Mouse (Mus musculus) forebrain, postnatal 0 days (tissue): ENCODE data around the gene Dpf1. TPM values are rescaled to one million over a fixed set of nuclear protein-coding genes. Genes with fewer than 3 reads are reported as not detected.

Source experiments
- ATAC-seq: fragments of 200-750 bp; cut with Nextera tagmentation; 2 replicates; pipeline ENCODE4 v1.8.0; 2017; ENCODE audit warnings: mild to moderate bottlenecking, moderate library complexity
- DNase-seq: peaks from one replicate; pipeline ENCODE4 v3.0.0-alpha.2; 2015
- H3K27ac ChIP-seq: fragments of 300-500 bp; sonication (generic); 2 replicates; pipeline ENCODE4 v1.5.1; 2014; ENCODE audit warnings: low read depth, mild to moderate bottlenecking, antibody characterized with exemption, low read length, moderate library complexity, mixed read lengths
- H3K27me3 ChIP-seq: fragments of 300-500 bp; sonication (generic); 2 replicates; pipeline ENCODE4 v1.6.1; 2014; ENCODE audit warnings: mild to moderate bottlenecking, low read length, mixed read lengths; ENCODE audit not compliant: insufficient read depth
- H3K36me3 ChIP-seq: fragments of 300-500 bp; sonication (generic); 2 replicates; pipeline ENCODE4 v1.6.1; 2014; ENCODE audit warnings: mild to moderate bottlenecking, moderate library complexity; ENCODE audit not compliant: insufficient read depth
- H3K4me1 ChIP-seq: fragments of 300-500 bp; sonication (generic); 2 replicates; pipeline ENCODE4 v1.6.1; 2014; ENCODE audit warnings: antibody characterized with exemption; ENCODE audit not compliant: insufficient read depth
- H3K4me2 ChIP-seq: fragments of 300-500 bp; sonication (generic); 2 replicates; pipeline ENCODE4 v1.6.1; 2014; ENCODE audit warnings: low read depth, mild to moderate bottlenecking, moderate library complexity
- H3K4me3 ChIP-seq: fragments of 300-500 bp; sonication (generic); 2 replicates; pipeline ENCODE4 v1.5.1; 2014; ENCODE audit warnings: low read depth, low read length, mixed read lengths
- H3K9ac ChIP-seq: fragments of 300-500 bp; sonication (generic); 2 replicates; pipeline ENCODE4 v1.6.1; 2014; ENCODE audit warnings: mild to moderate bottlenecking
- H3K9me3 ChIP-seq: fragments of 300-500 bp; sonication (generic); 2 replicates; pipeline ENCODE4 v1.6.1; 2016; ENCODE audit warnings: low read length
- CTCF ChIP-seq: sonication (generic); IDR thresholded peaks from 2 replicates; pipeline ENCODE4 v1.5.1; 2016; ENCODE audit warnings: antibody characterized with exemption, control low read depth, low read depth
- WGBS: fragments of 180-500 bp; shearing (Covaris S2); extraction: QIAGEN DNeasy Blood & Tissue Kit; methylation state at CpG from one replicate; pipeline ENCODE4 v1.1.7; 2014; 5-methylcytosine and 5-hydroxymethylcytosine counted together
- polyA plus RNA-seq: library from polyadenylated mRNA; unstranded; fragments of >200 nt; fragmentation: Nextera tagmentation; extraction: Ambion mirVana; gene quantifications from 2 replicates; pipeline ENCODE4 v1.2.1, GENCODE M21; 2015
- total RNA-seq: library from RNA; depleted of rRNA; stranded (reverse); fragments of >200 nt; gene quantifications from 2 replicates; pipeline ENCODE4 v1.2.3, GENCODE M21; 2014

The Dpf1 gene
- total and polyA plus RNA-seq, 2 experiments from 2014 or later, result 243 to 246 TPM

GRCm38 (mm10) chr7:29280801-29281200, 22.9 kb upstream of the Dpf1 start:
- TF ChIP-seq CTCF, result no peak
- WGBS, result 7% methylated on average over 13 of the region's 13 CpGs
- no peaks in the 10 kb centered on the region for H3K4me1 ChIP-seq
- no peaks in the 10 kb centered on the region for H3K36me3 ChIP-seq
- 0 out of 2 replicates have a peak overlapping the region, but pooled peaks have one; percentile 62 for H3K9ac ChIP-seq
- no peak overlapping the region for H3K27ac ChIP-seq
- H3K9me3 ChIP-seq, result no peaks in the 10 kb centered on the region
- ATAC-seq (no peak; the same call in 1 of the 2 replicates), DNase-seq (no peak)
- peak overlapping the region; percentile 50 for H3K4me3 ChIP-seq
- no peaks in the 10 kb centered on the region; the same call in 1 of the 2 replicates for H3K27me3 ChIP-seq
- H3K4me2 ChIP-seq, result peak overlapping the region; percentile 95

DNA sequence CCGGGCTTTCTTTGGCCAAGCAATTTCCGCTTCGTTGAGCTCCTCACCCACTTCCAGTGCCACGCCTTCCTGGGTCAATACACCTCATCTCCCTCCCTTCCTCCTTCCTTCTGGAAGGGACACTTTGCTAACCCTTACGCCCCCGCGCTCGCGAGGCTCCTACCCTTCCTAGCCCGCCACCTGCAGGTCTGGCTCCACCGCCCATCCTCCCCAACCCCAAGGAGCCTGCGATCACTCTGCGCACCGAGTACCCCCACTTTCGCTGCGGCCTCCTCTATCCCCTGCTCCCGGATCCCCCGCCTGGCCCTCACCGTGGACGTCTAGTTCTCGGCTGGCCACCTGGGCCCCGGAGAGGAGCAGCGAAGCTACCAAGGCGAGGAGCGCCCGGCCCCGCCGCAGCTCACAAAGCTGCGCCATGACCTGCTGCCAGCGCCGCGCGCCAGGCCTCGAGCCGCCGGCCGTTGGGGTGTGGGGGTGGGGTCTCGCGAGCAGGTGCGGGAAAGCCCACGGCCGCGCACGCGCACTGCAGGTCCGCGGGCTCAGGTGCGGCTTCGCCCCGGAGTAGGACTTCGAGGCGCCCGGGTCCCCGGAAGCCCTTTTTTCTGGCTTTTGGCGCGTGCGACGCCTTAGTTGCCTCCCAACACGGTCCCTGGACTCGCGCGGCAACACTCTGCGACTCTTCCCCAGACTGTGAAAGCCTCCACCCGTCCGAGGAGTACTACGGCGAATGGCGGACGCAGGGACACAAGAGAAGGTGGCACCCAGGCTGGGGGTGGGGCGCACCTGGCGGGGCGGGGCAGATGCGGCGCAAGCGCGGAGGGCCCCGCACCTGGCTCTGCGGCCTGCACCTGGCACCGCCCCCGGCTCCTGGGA, 22.3 kb upstream of the Dpf1 start, which contains the start of gene Spint2:
Gene Spint2, minus strand, starts transcription at position 712 of the 873 bp plus-strand sequence.
- Histone ChIP-seq H3K27ac (no peak within 1 kb of the TSS), H3K27me3 (no peaks in the 10 kb centered on the region; the same call in 1 of the 2 replicates), H3K36me3 (no peaks in the 10 kb centered on the region), H3K4me2 (peak within 1 kb of the TSS; percentile 95), H3K9me3 (no peaks in the 10 kb centered on the region), H3K9ac (peak within 1 kb of the TSS; percentile 62), H3K4me1 (no peaks in the 10 kb centered on the region), H3K4me3 (peak within 1 kb of the TSS; percentile 50)
- peak; percentile 42 for TF ChIP-seq CTCF
- ATAC-seq (peak; percentile 74), DNase-seq (peak; percentile 71)
- WGBS, result under 1% methylated on average over 78 of the region's 80 CpGs

DNA sequence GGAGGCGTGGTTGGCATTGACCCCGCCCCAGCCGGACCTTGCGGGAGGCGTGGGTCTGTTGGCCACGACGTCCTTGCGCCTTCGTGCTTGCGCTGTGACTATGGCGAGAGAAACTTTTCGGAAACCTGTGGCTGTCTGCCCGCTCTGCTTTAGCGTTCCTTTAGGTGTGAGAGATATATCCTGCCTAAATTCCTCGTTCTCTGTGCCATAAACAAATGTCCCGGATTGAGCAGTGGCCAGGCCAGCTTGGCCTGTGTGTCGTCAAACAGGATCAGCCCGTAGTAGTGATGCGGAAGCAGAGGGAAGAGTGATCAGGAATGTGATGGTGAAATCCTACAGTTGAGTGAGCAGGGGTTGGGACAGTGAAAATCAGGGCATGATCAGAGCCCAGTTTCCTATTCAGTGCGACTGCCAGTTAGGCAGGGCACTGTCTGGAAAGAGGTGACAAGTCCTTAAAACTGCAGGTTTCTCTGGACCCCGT, 21.6 kb upstream of the Dpf1 start:
- ATAC-seq, result no peak; the same call in 1 of the 2 replicates
- WGBS, result 9% methylated on average over 21 of the region's 21 CpGs
- H3K4me3 ChIP-seq, result peak overlapping the region; percentile 50

DNA sequence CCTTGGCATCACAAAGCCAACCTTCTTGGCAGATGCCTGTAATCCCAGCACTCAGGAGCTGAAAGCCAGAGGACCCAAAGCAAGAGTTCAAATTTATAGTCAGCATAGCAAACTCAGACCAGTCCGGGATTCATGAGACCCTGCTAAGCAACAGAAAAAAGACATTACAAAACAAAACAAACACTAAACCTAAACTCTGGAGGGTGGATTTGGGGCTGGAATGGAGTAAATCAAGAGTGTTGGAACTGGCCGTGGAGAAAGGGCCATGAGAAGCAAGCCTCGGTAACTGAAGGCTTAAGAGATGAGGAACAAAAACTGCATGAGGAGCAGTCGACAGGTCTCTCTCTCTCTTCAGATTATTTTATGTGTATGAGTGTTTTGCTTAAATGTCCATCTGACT, 19.9 kb upstream of the Dpf1 start:
- Histone ChIP-seq H3K4me1 (no peaks in the 10 kb centered on the region), H3K9me3 (no peaks in the 10 kb centered on the region), H3K9ac (no peak overlapping the region), H3K36me3 (no peaks in the 10 kb centered on the region), H3K27ac (no peak overlapping the region), H3K4me3 (no peak overlapping the region), H3K27me3 (no peaks in the 10 kb centered on the region; the same call in 1 of the 2 replicates), H3K4me2 (no peak overlapping the region)
- WGBS, result 82% methylated on average over 4 of the region's 4 CpGs
- no peak for TF ChIP-seq CTCF
- DNase-seq (no peak), ATAC-seq (no peak)

More for the DNA sequence above, 21.6 kb upstream of the Dpf1 start:
- Histone ChIP-seq H3K9me3 (no peaks in the 10 kb centered on the region), H3K36me3 (no peaks in the 10 kb centered on the region), H3K27ac (no peak overlapping the region), H3K4me1 (no peaks in the 10 kb centered on the region), H3K27me3 (no peaks in the 10 kb centered on the region; the same call in 1 of the 2 replicates), H3K4me2 (peak overlapping the region; percentile 95), H3K9ac (peak overlapping the region; percentile 62)
- no peak for DNase-seq
- TF ChIP-seq CTCF, result no peak

- no peaks in the 10 kb centered on the region for H3K9me3 ChIP-seq
- no peaks in the 10 kb centered on the region; the same call in 1 of the 2 replicates for H3K27me3 ChIP-seq
- H3K36me3 ChIP-seq, result no peaks in the 10 kb centered on the region
- no peak for TF ChIP-seq CTCF
- no peaks in the 10 kb centered on the region for H3K4me1 ChIP-seq
- H3K4me2 ChIP-seq, result no peak overlapping the region
- no peak overlapping the region for H3K27ac ChIP-seq
- ATAC-seq, result no peak
- no peak for DNase-seq
- H3K9ac ChIP-seq, result no peak overlapping the region
- H3K4me3 ChIP-seq, result no peak overlapping the region
- 90% methylated on average over 6 of the region's 6 CpGs for WGBS
Measured at GRCm38 (mm10) chr7:29284523-29284922, 19.2 kb upstream of the Dpf1 start.

DNA sequence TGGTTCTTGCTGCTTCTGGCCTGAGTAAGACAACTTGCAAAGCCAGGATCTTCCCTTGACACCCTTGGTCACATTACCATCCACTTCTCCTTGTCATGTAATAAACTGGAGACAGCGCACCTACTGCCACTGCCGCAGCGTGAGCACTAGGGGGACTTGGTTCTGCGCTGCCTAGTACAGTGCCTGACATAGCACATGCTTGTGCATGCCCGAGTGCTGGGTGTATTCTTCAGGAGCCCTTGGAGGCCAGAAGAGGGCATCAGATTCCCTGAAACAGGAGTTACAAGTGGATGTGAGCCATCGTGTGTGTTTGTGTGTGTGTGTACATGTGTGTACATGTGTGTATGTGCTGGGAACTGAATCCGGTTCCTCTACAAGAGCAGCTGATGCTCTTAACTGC, 16.3 kb upstream of the Dpf1 start:
- H3K9me3 ChIP-seq, result no peaks in the 10 kb centered on the region

DNA sequence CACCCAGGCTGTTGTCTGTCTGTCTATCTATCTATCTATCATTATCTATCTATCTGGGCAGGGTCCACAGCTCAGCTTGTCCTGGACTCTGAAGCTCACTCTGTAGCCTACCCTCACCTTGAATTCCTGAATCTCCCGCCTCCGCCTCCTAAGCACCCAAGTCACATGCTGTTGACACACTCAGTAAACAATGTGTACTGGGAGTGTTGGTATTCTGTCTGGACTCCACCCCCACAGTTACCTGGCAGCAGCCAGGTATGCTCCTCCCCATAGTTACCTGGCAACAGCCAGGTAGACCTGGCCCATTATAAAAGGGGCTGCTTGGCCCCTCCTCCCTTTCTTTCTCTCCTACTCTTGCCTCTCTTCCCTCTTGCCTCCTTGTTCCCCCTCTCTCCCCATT, 15.7 kb upstream of the Dpf1 start:
- no peak overlapping the region for H3K27ac ChIP-seq
- H3K9me3 ChIP-seq, result no peaks in the 10 kb centered on the region
- no peak overlapping the region for H3K4me2 ChIP-seq
- no peaks in the 10 kb centered on the region for H3K36me3 ChIP-seq
- no peak for ATAC-seq
- 93% methylated on average over 2 of the region's 2 CpGs for WGBS
- 0 out of 2 replicates have a peak, but pooled peaks cover 5% of the 10 kb centered on the region for H3K4me1 ChIP-seq
- no peaks in the 10 kb centered on the region for H3K27me3 ChIP-seq
- no peak for TF ChIP-seq CTCF
- no peak for DNase-seq
- H3K4me3 ChIP-seq, result no peak overlapping the region
- H3K9ac ChIP-seq, result no peak overlapping the region

More for the DNA sequence above, 16.3 kb upstream of the Dpf1 start:
- WGBS, result 89% methylated on average over 7 of the region's 7 CpGs
- Histone ChIP-seq H3K4me2 (no peak overlapping the region), H3K4me1 (0 out of 2 replicates have a peak, but pooled peaks cover 4% of the 10 kb centered on the region), H3K4me3 (no peak overlapping the region), H3K27me3 (no peaks in the 10 kb centered on the region), H3K36me3 (no peaks in the 10 kb centered on the region), H3K9ac (no peak overlapping the region), H3K27ac (no peak overlapping the region)
- ATAC-seq (no peak), DNase-seq (no peak)
- peak; percentile 39; the same call in 1 of the 2 replicates for TF ChIP-seq CTCF
